Mouse (Mus musculus) layer of hippocampus, postnatal 10 days (tissue): ENCODE measurements at regions not wholly inside any gene's neighbourhood (a gene's known extent, or its start where the extent isn't known, plus 50 kb on each side); places are given as distances from the start of the nearest gene placed in this dataset.

Source experiments
- DNase-seq, 2 experiments: peaks; one replicate each; pipeline ENCODE4 v3.0.0; 2021; ENCODE audit warnings: low spot score in 2 of 2

GRCm38 (mm10) chr9:116285691-116286431, 110.7 kb upstream of the Tgfbr2 start:
- no peak for DNase-seq

- DNase-seq: no peak
Measured at GRCm38 (mm10) chr9:116283790-116284526, 108.8 kb upstream of the Tgfbr2 start.

GRCm38 (mm10) chr9:116281654-116282053, 106.5 kb upstream of the Tgfbr2 start:
- DNase-seq: no peak

GRCm38 (mm10) chr9:116280146-116280545, 105.0 kb upstream of the Tgfbr2 start:
- DNase-seq: no peak

- no peak for DNase-seq
Measured at GRCm38 (mm10) chr9:116278862-116279261, 103.7 kb upstream of the Tgfbr2 start.

GRCm38 (mm10) chr9:116277736-116278135, 102.6 kb upstream of the Tgfbr2 start:
- DNase-seq: no peak

- DNase-seq: no peak
Measured at GRCm38 (mm10) chr9:116276141-116276540, 101.0 kb upstream of the Tgfbr2 start.

GRCm38 (mm10) chr9:116272446-116272845, 97.3 kb upstream of the Tgfbr2 start:
- DNase-seq: no peak

- no peak for DNase-seq
Measured at GRCm38 (mm10) chr9:116270417-116270828, 95.3 kb upstream of the Tgfbr2 start.

- no peak for DNase-seq
Measured at GRCm38 (mm10) chr9:116267411-116267810, 92.3 kb upstream of the Tgfbr2 start.

- no peak for DNase-seq
Measured at GRCm38 (mm10) chr9:116263833-116264232, 88.7 kb upstream of the Tgfbr2 start.

- no peak for DNase-seq
Measured at GRCm38 (mm10) chr9:116259569-116259968, 84.4 kb upstream of the Tgfbr2 start.

- DNase-seq: no peak
Measured at GRCm38 (mm10) chr9:116253546-116253945, 78.4 kb upstream of the Tgfbr2 start.

GRCm38 (mm10) chr9:116252788-116253187, 77.6 kb upstream of the Tgfbr2 start:
- DNase-seq: no peak

- no peak for DNase-seq
Measured at GRCm38 (mm10) chr9:116249791-116250190, 74.6 kb upstream of the Tgfbr2 start.

- DNase-seq: no peak
Measured at GRCm38 (mm10) chr9:116245136-116245535, 70.0 kb upstream of the Tgfbr2 start.

- no peak for DNase-seq
Measured at GRCm38 (mm10) chr9:116244619-116244899, 69.4 kb upstream of the Tgfbr2 start.

GRCm38 (mm10) chr9:116243775-116244618, 68.8 kb upstream of the Tgfbr2 start:
- DNase-seq: no peak

GRCm38 (mm10) chr9:116241933-116242526, 66.9 kb upstream of the Tgfbr2 start:
- no peak for DNase-seq

- DNase-seq: no peak
Measured at GRCm38 (mm10) chr9:116241290-116241689, 66.1 kb upstream of the Tgfbr2 start.

GRCm38 (mm10) chr9:116236836-116237235, 61.7 kb upstream of the Tgfbr2 start:
- no peak for DNase-seq

GRCm38 (mm10) chr9:116234170-116234569, 59.0 kb upstream of the Tgfbr2 start:
- DNase-seq: no peak
